Mouse (Mus musculus) induced T-regulatory cell, adult 2 months (primary cell): ENCODE results near the gene Spata17.

Experiments used
- DNase-seq: peaks from one replicate; pipeline ENCODE4 v3.0.0-alpha.2; 2012; ENCODE audit warnings: low read depth

Gene Spata17

GRCm38 (mm10) chr1:187215181-187216116, at the start of gene Spata17, which contains the start of gene Gpatch2:
Gene Spata17 (minus strand): TSS chr1:187215465.
Gene Gpatch2 (plus strand): TSS chr1:187215508.
- DNase-seq, result peak; percentile 90

DNA sequence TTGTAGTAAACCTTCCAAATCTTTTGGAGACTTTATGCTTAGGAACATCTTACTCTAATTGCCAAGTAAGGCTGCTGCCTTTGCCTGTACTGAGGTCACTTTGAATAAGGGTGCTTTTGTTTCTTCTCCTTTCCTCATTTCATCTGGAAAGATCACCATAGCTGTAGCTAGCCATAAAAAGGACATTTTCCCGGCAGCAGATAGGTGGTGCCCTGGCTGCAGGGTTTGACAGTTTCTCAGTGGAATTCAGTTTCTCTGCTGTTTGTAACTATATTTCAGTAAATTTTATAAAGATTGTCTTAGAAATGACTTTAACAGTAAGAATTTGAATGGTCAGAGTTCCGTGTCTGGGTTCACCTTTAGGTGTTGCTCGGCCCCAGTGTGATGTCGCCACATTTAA, 43.5 kb upstream of the Spata17 start:
- no peak for DNase-seq

- no peak for DNase-seq
Measured at GRCm38 (mm10) chr1:187250741-187251262, 35.5 kb upstream of the Spata17 start.

DNA sequence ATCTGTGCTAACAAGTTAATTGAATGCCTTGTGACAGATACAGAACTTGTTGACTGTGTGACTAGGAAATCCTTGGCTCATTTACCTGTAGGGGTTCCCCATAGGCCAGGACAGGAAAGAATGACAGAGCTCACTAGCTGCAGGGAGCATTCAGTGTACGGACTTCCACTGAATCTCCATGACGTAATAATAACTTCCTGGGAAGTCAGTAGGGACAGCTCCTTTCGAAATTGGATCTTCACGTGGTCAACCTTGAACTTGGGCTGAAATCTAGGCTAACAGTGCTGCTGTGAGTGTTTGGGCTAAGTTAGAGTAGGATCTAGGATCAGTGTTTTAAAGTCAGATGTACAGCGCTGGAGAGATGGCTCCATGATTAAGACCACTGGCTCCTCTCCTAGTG, 29.5 kb upstream of the Spata17 start:
- DNase-seq, result no peak

- no peak for DNase-seq
Measured at GRCm38 (mm10) chr1:187241329-187241728, 26.1 kb upstream of the Spata17 start.

DNA sequence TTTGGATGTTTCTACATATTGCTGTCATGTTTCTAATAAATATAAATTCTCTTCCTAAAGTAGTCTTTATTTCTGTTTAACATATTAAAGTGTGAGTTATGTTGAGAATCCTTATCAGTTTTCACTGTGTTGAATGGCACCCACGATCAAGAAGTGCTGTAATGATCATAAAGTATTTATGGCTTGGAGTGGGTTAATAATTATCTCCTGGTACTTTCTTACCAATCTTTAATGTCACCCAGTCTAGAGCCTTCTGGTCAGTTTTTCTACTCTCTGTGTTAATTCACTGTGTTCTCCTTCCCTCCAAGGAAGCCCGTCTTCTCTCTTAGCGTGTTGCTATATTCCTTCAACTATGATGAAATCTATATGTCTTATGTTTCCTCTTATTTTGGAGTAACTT, 25.0 kb upstream of the Spata17 start:
- DNase-seq, result no peak

DNA sequence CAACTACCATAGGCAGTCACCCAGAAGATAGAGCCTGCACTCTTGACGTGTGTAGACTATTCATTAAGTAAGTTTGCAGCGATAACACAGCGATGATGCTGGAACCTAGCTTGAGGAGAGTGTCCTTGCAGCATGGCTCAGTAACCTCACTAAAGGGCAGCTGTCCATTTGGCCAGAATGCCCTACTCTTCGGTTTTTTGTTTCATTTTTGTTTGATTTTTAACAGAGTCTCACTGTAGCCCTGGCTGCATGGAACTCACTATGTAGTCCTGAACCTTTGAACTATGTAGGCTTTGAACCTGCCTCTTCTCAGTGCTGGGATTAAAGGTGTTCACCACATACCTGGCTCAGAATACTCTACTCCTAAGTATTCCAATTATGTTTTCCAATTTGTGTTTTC, 22.8 kb upstream of the Spata17 start:
- DNase-seq, result no peak

DNA sequence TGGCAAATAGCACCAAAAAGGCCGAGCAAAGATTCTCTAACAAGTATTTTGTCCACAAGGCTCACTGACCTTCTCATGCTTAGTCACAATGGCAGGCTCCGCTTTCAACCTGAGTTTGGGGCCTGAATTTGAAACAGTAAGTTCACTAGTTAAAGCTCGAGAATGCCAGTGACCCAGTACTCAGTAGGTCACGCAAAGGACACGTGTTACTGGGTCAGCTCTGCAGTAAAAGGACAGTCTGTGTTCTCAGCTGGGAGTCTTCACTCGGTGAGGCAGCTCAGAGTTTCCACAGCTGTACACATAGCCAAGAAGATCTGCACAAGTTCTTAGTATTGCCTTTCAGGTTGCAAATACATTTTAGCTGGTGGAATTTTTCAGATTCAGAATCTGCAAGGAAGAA, 21.0 kb upstream of the Spata17 start:
- DNase-seq, result no peak

- no peak for DNase-seq
Measured at GRCm38 (mm10) chr1:187235161-187235560, 19.9 kb upstream of the Spata17 start.

- no peak for DNase-seq
Measured at GRCm38 (mm10) chr1:187232996-187233615, 17.8 kb upstream of the Spata17 start.

GRCm38 (mm10) chr1:187232196-187232955, 17.1 kb upstream of the Spata17 start:
- DNase-seq, result no peak

GRCm38 (mm10) chr1:187230255-187230654, 15.0 kb upstream of the Spata17 start:
- DNase-seq, result no peak

- peak; percentile 74 for DNase-seq
Measured at GRCm38 (mm10) chr1:187228414-187229146, 13.3 kb upstream of the Spata17 start.

GRCm38 (mm10) chr1:187226328-187227025, 11.2 kb upstream of the Spata17 start:
- no peak for DNase-seq

GRCm38 (mm10) chr1:187220756-187221155, 5.5 kb upstream of the Spata17 start:
- DNase-seq, result no peak

DNA sequence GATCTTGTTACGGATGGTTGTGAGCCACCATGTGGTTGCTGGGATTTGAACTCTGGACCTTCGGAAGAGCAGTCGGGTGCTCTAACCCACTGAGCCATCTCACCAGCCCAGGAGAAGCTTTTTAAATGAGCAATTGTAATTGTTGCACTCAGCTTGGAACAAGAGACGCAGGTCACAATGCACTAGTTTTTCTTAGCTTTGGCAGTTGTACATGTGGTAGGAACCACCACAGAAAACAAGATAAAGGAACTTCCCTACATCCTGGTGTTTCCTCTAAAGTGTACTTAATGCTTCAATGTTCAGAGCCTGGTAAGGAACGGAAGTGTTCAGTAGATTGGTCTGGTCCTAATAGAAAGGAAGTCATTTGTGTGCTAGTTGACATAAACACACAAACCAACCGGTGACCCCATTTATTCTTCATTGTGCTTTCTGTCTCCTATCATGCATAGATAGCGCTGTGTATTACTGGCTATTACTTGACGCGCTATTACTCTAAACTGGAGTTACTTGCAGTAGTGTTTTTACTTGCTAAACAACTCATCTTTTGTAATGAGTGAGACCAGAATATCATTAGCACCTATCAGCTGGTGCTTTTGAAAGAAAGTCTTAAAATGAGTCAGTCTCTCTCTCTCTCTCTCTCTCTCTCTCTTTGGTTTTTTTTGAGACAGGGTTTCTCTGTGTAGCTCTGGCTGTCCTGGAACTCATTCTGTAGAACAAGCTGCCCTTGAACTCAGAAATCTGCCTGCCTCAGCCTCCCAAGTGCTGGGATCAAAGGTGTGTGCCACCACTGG, 1.6 kb upstream of the Spata17 start:
- DNase-seq, result peak; percentile 54

DNA sequence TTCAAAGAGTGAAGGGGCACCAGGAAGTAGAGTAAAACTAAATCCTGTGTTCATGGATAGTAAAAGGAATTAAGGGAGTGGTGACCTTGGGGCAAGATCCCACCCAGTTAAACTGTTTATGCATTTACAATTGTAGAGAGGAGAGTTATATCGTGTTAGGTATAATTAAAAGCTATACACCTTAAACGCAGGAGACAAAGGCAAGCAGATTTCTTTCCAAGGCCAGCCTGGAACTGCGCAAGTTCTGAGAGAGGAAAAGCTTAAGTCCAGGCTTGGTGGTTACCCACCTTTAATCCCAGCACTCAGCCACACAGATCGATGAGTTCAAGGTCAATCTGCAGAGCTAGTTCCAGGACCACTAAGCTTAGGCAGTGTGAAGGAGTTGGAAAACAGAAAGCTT, 4.5 kb downstream of the Spata17 start:
- DNase-seq, result no peak

DNA sequence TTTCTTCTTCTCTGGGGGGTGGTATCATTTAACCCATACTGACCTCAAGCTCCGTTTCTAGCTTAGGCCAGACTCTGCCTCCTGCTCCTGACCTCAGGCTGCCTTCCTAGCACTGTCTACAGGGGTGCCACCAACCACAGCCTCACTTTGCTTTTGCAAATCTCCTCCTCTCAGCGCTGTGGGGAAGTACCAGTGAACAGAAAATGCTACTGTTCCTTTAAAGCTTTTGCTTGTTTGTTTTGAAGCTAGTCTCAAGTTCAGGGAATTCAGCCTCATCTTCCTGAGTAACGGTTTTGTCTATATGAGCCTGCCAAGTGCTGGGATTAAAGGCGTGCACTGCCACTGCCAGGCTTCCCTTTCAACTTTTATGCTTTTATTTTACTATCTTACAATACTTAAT, 5.8 kb downstream of the Spata17 start:
- DNase-seq, result no peak

DNA sequence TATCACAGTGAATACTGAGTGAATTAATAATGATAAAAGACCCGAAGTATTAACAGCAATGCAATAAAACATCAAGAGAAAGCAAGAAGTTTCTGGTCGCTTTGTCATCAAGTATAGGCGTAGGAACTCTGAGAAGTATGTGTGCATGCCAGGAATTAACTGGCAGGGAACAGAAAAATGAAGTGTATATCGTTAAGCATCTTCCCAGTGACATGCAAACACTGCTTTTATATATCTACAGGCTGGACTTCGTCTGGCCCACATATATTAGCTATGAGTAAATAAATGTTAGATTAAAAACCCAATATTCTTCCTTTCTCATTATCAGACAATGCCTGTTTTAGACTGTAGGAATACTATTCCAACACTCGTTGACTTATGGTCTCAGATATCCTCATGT, 9.8 kb downstream of the Spata17 start:
- no peak for DNase-seq

DNA sequence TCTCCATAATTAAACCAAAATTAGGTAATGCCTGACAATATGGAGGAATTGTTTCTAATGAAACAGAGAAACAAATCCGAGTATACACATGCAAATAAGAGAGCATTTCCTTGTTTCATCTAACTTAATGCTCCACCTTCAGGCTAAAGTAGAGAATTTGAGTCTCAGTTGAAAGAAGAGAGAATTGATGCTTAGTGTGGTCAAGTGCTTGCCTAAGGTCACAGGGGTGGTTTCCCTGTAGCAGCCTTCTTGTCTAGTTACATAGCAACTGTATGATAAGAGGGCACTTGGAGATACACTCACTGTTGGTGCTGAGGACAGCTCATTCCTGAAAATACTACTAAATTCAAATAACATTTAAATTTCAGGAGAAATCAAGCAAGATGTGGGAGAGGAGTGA, 36.7 kb downstream of the Spata17 start:
- DNase-seq, result no peak
